1 mouse cellular context compared by ENCODE assay signal in genomic region chr7:45710477-45711191, GRCm38 (mm10).
TF ChIP-seq lines count a peak whose summit lies in the region.

No protein-coding gene starts in this region.

TF ChIP-seq in MEL, 35 proteins besides CTCF, POLR2A, EP300 and RAD21:
- TF ChIP-seq NRF1 (IDR thresholded peaks at IDR 0.05; ENCODE audit: insufficient read depth, low read depth, low read length, poor library complexity, severe bottlenecking) (no peak), TAL1 (IDR thresholded peaks at IDR 0.05; ENCODE audit: low read length) (no peak), JUND (IDR thresholded peaks at IDR 0.05; ENCODE audit: low read depth, low read length) (no peak), UBTF (IDR thresholded peaks at IDR 0.05; ENCODE audit: borderline replicate concordance, insufficient read depth, low read depth, low read length) (no peak), ELF1 (IDR thresholded peaks at IDR 0.05; ENCODE audit: low read depth, low read length) (no peak), HCFC1 (IDR thresholded peaks at IDR 0.05; ENCODE audit: low read depth, low read length) (no peak), USF1 (IDR thresholded peaks at IDR 0.05; ENCODE audit: low read depth, low read length) (no peak), MYC (IDR thresholded peaks at IDR 0.05; ENCODE audit: low read depth, low read length) (no peak), ZKSCAN1 (IDR thresholded peaks at IDR 0.05; ENCODE audit: low read depth, low read length) (no peak), POLR2AphosphoS2 (IDR thresholded peaks at IDR 0.05; ENCODE audit: low read length) (0 out of 2 replicates have a peak, but pooled peaks have one; percentile 15), NELFE (IDR thresholded peaks at IDR 0.05; ENCODE audit: low read depth, low read length) (no peak), MYB (IDR thresholded peaks at IDR 0.05; ENCODE audit: low read depth, low read length) (no peak), ZMIZ1 (IDR thresholded peaks at IDR 0.05; ENCODE audit: low read depth, low read length) (0 out of 2 replicates have a peak, but pooled peaks have one; percentile 68), TCF12 (IDR thresholded peaks at IDR 0.05; ENCODE audit: low read depth, low read length) (no peak), POLR2AphosphoS5 (IDR thresholded peaks at IDR 0.05; ENCODE audit: borderline replicate concordance, low read depth, low read length) (peak; percentile 42; the same call in 1 of the 2 replicates)
